In the genomic region with DNA sequence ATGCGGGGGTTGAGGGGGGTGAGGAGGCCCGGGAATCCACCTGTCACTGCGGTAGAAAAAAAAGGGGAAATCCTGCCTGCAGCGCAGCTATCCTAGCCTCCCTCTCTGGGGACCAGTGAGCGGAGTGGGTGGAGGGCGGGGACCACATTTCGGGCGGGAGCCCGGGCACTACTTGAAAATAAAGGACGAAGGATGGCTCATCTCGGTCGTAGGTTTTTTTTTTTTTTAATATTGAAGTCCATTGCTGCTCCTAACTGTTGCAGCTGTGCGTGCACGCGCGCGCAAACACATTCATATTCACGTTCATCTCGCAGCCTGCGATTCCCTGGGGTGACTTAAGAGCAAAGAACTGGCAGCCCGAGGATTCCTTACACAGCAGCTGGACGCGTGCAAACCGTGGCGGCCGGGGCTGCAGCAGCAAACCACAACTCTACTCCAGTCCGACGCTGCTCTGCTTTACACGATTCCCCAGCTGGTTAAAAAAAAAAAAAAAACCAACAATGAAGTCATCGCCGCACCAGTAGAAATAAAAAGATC, we compare ENCODE assay signal across 8 mouse cellular contexts. TPM values are rescaled to one million over a fixed set of nuclear protein-coding genes. Genes with fewer than 3 reads are reported as not detected.
A peak's percentile ranks its signal among the peaks of the same experiment; 100 is the strongest.
DNase-seq lines count a peak whose midpoint lies in the region; ATAC-seq lines count a peak whose summit lies in the region.

No protein-coding gene starts in this region.

- ATAC-seq in embryonic facial prominence, embryonic 11.5 days (replicated peaks; ENCODE audit: insufficient number of reproducible peaks, low FRiP score, low TSS enrichment, low read depth): peak; percentile 79; the same call in 1 of the 2 replicates
- no peak; the same call in 1 of the 2 replicates for ATAC-seq in heart, embryonic 11.5 days (replicated peaks; ENCODE audit: insufficient number of reproducible peaks, low FRiP score, low TSS enrichment)
- peak; percentile 59 for ATAC-seq in lung, embryonic 16.5 days (ENCODE audit: low read depth)

- peak overlapping the region; percentile 13; the same call in 1 of the 2 replicates for H3K9ac ChIP-seq in embryonic facial prominence, embryonic 11.5 days (replicated peaks; ENCODE audit: low read length)
- peak overlapping the region; percentile 22; the same call in 1 of the 2 replicates for H3K9ac ChIP-seq in heart, embryonic 11.5 days (ENCODE audit: low read depth, low read length)
- peak overlapping the region; percentile 64 for H3K9ac ChIP-seq in lung, embryonic 16.5 days (ENCODE audit: low read length)

- H3K4me1 ChIP-seq in embryonic facial prominence, embryonic 11.5 days (ENCODE audit: control insufficient read depth, insufficient read depth, low read length): no peaks in the 10 kb centered on the region
- no peaks in the 10 kb centered on the region for H3K4me1 ChIP-seq in heart, embryonic 11.5 days (ENCODE audit: control insufficient read depth, insufficient read depth, low read length)
- no peaks in the 10 kb centered on the region for H3K4me1 ChIP-seq in lung, embryonic 16.5 days (replicated peaks; ENCODE audit: control insufficient read depth, insufficient read depth, low read length)

- 22% methylated on average over 28 of the region's 31 CpGs for WGBS in embryonic facial prominence, embryonic 11.5 days
- 15% methylated on average over 31 of the region's 31 CpGs for WGBS in heart, embryonic 11.5 days (ENCODE audit: insufficient replicate concordance)
- WGBS in lung, embryonic 16.5 days: 23% methylated on average over 31 of the region's 31 CpGs

- H3K27me3 ChIP-seq in embryonic facial prominence, embryonic 11.5 days (ENCODE audit: control insufficient read depth, insufficient read depth, low read length): no peaks in the 10 kb centered on the region
- no peaks in the 10 kb centered on the region; the same call in 1 of the 2 replicates for H3K27me3 ChIP-seq in heart, embryonic 11.5 days (ENCODE audit: control insufficient read depth, insufficient read depth, low read length)
- H3K27me3 ChIP-seq in lung, embryonic 16.5 days (ENCODE audit: control insufficient read depth, insufficient read depth, low read depth, low read length): no peaks in the 10 kb centered on the region

- 0 out of 2 replicates have a peak overlapping the region, but pooled peaks have one; percentile 13 for H3K27ac ChIP-seq in embryonic facial prominence, embryonic 11.5 days (replicated peaks; ENCODE audit: low read depth, low read length)
- peak overlapping the region; percentile 57; the same call in 1 of the 2 replicates for H3K27ac ChIP-seq in heart, embryonic 11.5 days (ENCODE audit: low read depth, low read length)
- H3K27ac ChIP-seq in lung, embryonic 16.5 days (ENCODE audit: low read length): peak overlapping the region; percentile 70

- peak overlapping the region; percentile 56 for H3K4me3 ChIP-seq in embryonic facial prominence, embryonic 11.5 days (ENCODE audit: low read depth, low read length)
- H3K4me3 ChIP-seq in heart, embryonic 11.5 days (ENCODE audit: low read depth, low read length): peak overlapping the region; percentile 62
- peak overlapping the region; percentile 65 for H3K4me3 ChIP-seq in lung, embryonic 16.5 days (ENCODE audit: low read length)

- peak overlapping the region; percentile 29 for H3K4me2 ChIP-seq in embryonic facial prominence, embryonic 11.5 days (ENCODE audit: low read depth, low read length)
- peak overlapping the region; percentile 57 for H3K4me2 ChIP-seq in heart, embryonic 11.5 days
- H3K4me2 ChIP-seq in lung, embryonic 16.5 days (ENCODE audit: low read depth, low read length): peak overlapping the region; percentile 54

- peak; percentile 26 for DNase-seq in urinary bladder, postnatal 14 days (ENCODE audit: low spot score)
- no peak for DNase-seq in urinary bladder, adult 18-20 months (ENCODE audit: low spot score in 2 of 2)
- DNase-seq in embryonic facial prominence, embryonic 11.5 days (ENCODE audit: low spot score): peak; percentile 52
- peak; percentile 58 for DNase-seq in kidney, postnatal 10 days
- DNase-seq in right cerebral cortex, postnatal 10 days (ENCODE audit: low spot score in 2 of 2): peak; percentile 64 to 73
- DNase-seq in thymus, postnatal 4 days: no peak

- H3K36me3 ChIP-seq in embryonic facial prominence, embryonic 11.5 days (replicated peaks; ENCODE audit: control insufficient read depth, insufficient read depth, low read depth, low read length): no peaks in the 10 kb centered on the region
- H3K36me3 ChIP-seq in heart, embryonic 11.5 days (ENCODE audit: control insufficient read depth, insufficient read depth, low read length): no peaks in the 10 kb centered on the region
- H3K36me3 ChIP-seq in lung, embryonic 16.5 days (ENCODE audit: control insufficient read depth, insufficient read depth, low read length): no peaks in the 10 kb centered on the region

- H3K9me3 ChIP-seq in embryonic facial prominence, embryonic 11.5 days (replicated peaks; ENCODE audit: control insufficient read depth, low read length): no peaks in the 10 kb centered on the region
- no peaks in the 10 kb centered on the region for H3K9me3 ChIP-seq in heart, embryonic 11.5 days (replicated peaks; ENCODE audit: control insufficient read depth, low read length)
- no peaks in the 10 kb centered on the region for H3K9me3 ChIP-seq in lung, embryonic 16.5 days (ENCODE audit: control insufficient read depth, low read length)

RNA-seq across cellular contexts. Expression of a gene that starts 0.7 kb away (rescaled TPM):
- 1.5 and 1.7 TPM in 2 replicates for polyA plus RNA-seq in embryonic facial prominence, embryonic 11.5 days (2014; fragmentation: Nextera tagmentation; extraction: Ambion mirVana)
- polyA plus RNA-seq in heart, embryonic 11.5 days (2014; fragmentation: Nextera tagmentation; extraction: Ambion mirVana): 1.8 and 3.4 TPM in 2 replicates
- polyA plus RNA-seq in lung, embryonic 16.5 days (2015; fragmentation: Nextera tagmentation; extraction: Ambion mirVana): 2.2 and 2.3 TPM in 2 replicates

Comparison
In these comparisons a context has a peak if more than half of its experiments do, and no peak if none do; other contexts are left out.
1. DNase-seq: peak in urinary bladder, postnatal 14 days (single experiment), embryonic facial prominence, embryonic 11.5 days (single experiment), kidney, postnatal 10 days (single experiment) and right cerebral cortex, postnatal 10 days (2 of 2); none in urinary bladder, adult 18-20 months (0 of 2) and thymus, postnatal 4 days (single experiment).
2. H3K27ac ChIP-seq: peak in every context shown above with its lines; median percentile 70 in lung, embryonic 16.5 days; 57 in heart, embryonic 11.5 days; 13 in embryonic facial prominence, embryonic 11.5 days.
3. H3K9ac ChIP-seq: peak in every context shown above with its lines; median percentile 64 in lung, embryonic 16.5 days; 22 in heart, embryonic 11.5 days; 13 in embryonic facial prominence, embryonic 11.5 days.
4. Peak in every context shown above with its lines, with median percentiles within 50 percentile points of each other: H3K4me2 ChIP-seq and H3K4me3 ChIP-seq.